Mouse (Mus musculus): ENCODE measurements around the gene Fgfr1op2. TPM values are rescaled to one million over a fixed set of nuclear protein-coding genes. Genes with fewer than 3 reads are reported as not detected.

Gene Fgfr1op2
- 37.0 and 38.1 TPM in 2 replicates for polyA plus RNA-seq (2012; rRNA removed)

GRCm38 (mm10) chr6:146576903-146577302 is at the start of gene Fgfr1op2:
Fgfr1op2 (plus strand) TSS chr6:146577203.

GRCm38 (mm10) chr6:146577310-146578109 is 507 bp downstream of the Fgfr1op2 start, which contains the start of gene Ints13:
Ints13 (minus strand) TSS chr6:146577835.

GRCm38 (mm10) chr6:146642276-146643183 is 65.5 kb downstream of the Fgfr1op2 start, which contains the start of the genes Med21 and Tm7sf3:
Med21 (plus strand) TSS chr6:146642547.
Tm7sf3 (minus strand) TSS chr6:146642824.

Other genes with a start within 250 kb of the Fgfr1op2 start
- gene Itpr2, start 75.0 kb upstream of the Fgfr1op2 start, polyA plus RNA-seq (2012; rRNA removed) = 3.8 and 3.9 TPM in 2 replicates
- gene Ints13, start 632 bp downstream of the Fgfr1op2 start, polyA plus RNA-seq (2012; rRNA removed) = 19.4 and 21.4 TPM in 2 replicates
- gene Med21, start 65.3 kb downstream of the Fgfr1op2 start, polyA plus RNA-seq (2012; rRNA removed) = 45.5 and 47.6 TPM in 2 replicates
- 7.7 and 8.0 TPM in 2 replicates for gene Tm7sf3, start 65.6 kb downstream of the Fgfr1op2 start, polyA plus RNA-seq (2012; rRNA removed)
- 3.3 and 3.9 TPM in 2 replicates for gene Stk38l, start 147.8 kb downstream of the Fgfr1op2 start, polyA plus RNA-seq (2012; rRNA removed)
- 1.7 and 2.2 TPM in 2 replicates for gene Arntl2, start 218.9 kb downstream of the Fgfr1op2 start, polyA plus RNA-seq (2012; rRNA removed)